Mouse (Mus musculus): ENCODE measurements at regions not wholly inside any gene's neighbourhood (a gene's known extent, or its start where the extent isn't known, plus 50 kb on each side); places are given as distances from the start of the nearest gene placed in this dataset.
"Not testable (repeated sequence)": the region's sequence is repeated elsewhere in the genome, so short reads cannot be mapped to it uniquely, and the experiment has no call there.

DNA sequence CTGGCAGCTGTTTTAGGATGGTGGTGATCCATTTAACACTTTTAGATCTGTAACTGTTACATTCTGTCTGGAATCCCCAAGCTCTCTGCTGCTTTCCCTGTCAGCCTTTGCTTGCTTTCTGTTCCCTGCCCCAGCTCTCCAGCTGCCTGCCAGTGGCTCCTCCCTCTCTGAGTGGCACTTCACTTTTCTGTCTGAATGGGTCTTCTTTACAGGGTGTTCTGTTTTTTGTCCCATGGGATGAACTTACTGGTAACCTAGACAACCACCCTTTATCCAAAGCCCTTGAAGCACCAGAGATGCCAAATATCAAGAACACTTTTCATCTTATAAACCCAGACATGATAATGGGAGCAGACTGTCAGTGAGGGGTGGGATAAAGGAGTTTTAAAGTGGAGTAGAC is 294.8 kb upstream of the Nr5a2 start:
- DNase-seq (ENCODE audit: inconsistent age in 2 of 2, low spot score in 1 of 2): no peak

DNA sequence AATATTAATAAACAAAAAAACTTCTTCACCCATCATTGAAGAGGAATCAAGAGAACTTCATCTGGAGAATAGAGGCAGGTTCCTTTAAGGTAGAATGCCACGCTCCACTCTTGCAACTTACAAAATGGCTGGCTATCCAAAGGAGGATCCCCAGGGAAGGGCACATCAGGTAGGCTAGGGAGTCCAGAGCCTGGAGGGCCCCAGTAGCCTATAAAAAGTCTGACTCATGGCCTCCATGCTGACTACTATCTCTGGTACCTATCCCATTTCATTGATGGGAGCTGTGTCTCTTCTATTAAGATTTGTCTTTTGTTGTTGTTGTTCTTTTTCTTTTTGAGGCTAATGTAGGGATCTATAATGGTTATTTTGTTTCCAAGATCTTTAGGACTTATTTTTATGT is 294.4 kb upstream of the Nr5a2 start:
- DNase-seq (ENCODE audit: inconsistent age in 2 of 2, low spot score in 1 of 2): no peak

DNA sequence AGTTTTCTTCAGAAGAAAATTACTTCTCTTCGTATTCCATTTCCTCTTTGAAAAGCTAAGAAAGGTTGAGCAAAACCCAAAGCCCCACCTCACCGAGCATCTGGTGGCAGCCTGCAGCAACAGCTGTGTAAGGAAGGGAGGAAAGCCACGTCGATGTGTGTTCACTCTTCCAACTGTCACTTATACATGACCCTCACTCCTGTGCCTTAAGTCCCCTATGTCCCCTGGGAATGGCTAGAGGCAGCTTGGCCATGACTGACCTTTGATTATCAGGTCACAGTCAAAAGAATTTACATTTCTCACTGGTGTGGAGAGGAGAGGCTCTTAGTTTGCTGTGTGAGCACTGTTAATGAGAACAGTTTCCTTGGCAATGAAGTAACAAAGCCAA is 266.8 kb upstream of the Nr5a2 start:
- no peak for DNase-seq (ENCODE audit: inconsistent age in 2 of 2, low spot score in 1 of 2)

- peak in 1 of 2 experiments; percentile 30 for DNase-seq (ENCODE audit: inconsistent age in 2 of 2, low spot score in 1 of 2)
These were observed 266.3 kb upstream of the Nr5a2 start for GRCm38 (mm10) chr1:137226479-137227097.

DNA sequence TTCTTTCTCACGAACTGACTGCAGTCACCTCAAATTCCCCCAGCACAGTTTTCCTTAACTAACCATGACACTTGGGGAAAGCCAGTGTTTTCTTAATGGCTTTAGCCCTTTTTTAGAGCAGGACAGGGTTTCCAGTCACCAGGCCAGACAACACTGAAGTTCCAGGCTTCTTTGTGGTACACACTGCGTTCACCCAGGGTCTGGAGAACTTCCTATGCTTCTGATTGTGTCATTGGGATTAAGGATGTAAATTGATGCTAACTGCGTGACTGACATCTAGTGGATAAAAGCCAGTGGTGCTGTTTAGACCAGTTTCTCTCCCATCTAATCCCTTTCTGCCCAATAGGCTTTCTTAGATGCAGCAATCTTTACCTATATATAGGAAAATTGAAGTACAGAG is 265.2 kb upstream of the Nr5a2 start:
- DNase-seq (ENCODE audit: inconsistent age in 2 of 2, low spot score in 1 of 2): peak in 1 of 2 experiments; percentile 58

- DNase-seq (ENCODE audit: inconsistent age in 2 of 2, low spot score in 1 of 2): no peak
These were observed 262.8 kb upstream of the Nr5a2 start for GRCm38 (mm10) chr1:137223052-137223451.

GRCm38 (mm10) chr1:137221087-137222057 is 261.1 kb upstream of the Nr5a2 start:
- peak in 1 of 2 experiments; percentile 29 for DNase-seq (ENCODE audit: inconsistent age in 2 of 2, low spot score in 1 of 2)

DNA sequence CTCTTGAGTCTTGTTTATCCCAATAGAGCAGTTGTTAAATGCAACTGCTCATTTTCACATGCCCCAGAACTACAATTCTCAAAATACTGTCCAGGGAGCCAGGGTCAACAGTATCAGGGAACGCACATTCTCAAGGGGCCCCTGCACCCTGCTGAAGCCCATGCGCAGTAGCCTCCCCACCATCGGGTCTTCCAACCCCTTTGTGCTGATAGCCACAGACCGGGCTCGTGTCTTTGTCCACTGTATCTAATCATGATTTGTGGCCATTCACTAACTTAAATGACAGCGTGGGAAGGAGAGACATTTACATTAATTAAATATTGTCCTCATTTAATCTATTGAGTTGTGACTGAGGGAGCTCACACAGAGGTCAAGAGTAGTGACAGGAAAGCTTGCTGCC is 260.0 kb upstream of the Nr5a2 start:
- DNase-seq (ENCODE audit: inconsistent age in 2 of 2, low spot score in 1 of 2): no peak

DNA sequence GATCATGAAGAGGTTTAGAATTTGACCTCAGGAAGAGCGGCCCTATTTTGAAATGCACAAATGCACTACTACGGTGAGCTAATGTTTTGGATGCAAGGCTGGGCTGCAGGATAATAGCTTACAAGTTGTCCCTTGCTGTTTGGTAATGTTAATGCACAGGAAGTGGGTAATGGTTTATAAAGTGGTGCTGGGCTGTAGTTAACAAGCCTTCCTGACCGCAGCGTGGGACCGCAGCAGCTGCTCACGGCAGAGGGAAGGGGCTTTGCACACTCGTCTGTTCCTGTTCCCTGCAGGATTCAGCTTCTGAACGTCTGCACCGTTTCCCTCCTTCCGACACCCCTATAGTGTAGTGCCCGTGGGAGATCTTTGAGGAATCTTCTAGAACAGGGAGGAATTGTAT is 258.4 kb upstream of the Nr5a2 start:
- no peak for DNase-seq (ENCODE audit: inconsistent age in 2 of 2, low spot score in 1 of 2)

- no peak for DNase-seq (ENCODE audit: inconsistent age in 2 of 2, low spot score in 1 of 2)
These were observed 257.8 kb upstream of the Nr5a2 start for GRCm38 (mm10) chr1:137218096-137218495.

DNA sequence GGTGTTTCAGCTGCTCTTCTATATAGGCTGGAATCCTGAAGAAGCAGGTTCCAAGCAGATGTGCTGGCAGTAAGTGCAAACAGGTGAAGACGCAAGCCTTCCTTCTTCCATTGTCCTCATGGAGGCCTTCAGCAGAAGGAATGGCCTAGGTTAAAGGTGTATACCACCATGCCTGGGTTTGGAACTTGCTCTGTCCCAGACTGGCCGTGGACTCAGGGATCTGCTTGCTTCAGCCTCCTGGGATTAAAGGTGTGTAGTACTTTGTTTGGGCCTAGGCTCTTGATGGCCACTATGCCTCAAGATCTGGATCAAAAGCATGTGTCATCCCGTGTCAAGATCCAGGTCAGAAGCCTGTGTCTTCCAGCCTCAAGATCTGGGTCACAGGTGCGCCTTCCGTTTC is 257.0 kb upstream of the Nr5a2 start:
- DNase-seq (ENCODE audit: inconsistent age in 2 of 2, low spot score in 1 of 2): no peak

GRCm38 (mm10) chr1:137214328-137214727 is 254.1 kb upstream of the Nr5a2 start:
- DNase-seq (ENCODE audit: inconsistent age in 2 of 2, low spot score in 1 of 2): not testable (repeated sequence)

DNA sequence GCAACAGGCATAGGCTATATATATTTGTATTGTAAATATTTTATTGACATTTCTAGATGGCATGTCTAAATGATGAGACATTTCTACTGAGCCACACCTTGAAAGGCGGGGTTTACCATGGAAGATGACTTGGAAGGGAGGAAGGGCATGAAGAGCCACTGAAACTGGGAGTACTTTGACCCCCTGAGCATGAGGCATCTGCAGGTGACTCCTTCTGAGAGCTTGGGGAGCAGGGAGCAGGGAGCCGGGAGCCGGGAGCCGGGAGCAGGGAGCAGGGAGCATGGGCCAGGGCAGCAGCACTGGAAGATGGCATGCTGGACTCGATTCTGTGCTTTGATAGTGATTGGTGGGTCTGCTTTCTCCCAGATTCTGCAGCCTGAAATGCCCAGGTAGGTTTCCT is 253.5 kb upstream of the Nr5a2 start:
- DNase-seq (ENCODE audit: inconsistent age in 2 of 2, low spot score in 1 of 2): no peak

- DNase-seq (ENCODE audit: inconsistent age in 2 of 2, low spot score in 1 of 2): no peak
These were observed 252.6 kb upstream of the Nr5a2 start for GRCm38 (mm10) chr1:137212856-137213255.

DNA sequence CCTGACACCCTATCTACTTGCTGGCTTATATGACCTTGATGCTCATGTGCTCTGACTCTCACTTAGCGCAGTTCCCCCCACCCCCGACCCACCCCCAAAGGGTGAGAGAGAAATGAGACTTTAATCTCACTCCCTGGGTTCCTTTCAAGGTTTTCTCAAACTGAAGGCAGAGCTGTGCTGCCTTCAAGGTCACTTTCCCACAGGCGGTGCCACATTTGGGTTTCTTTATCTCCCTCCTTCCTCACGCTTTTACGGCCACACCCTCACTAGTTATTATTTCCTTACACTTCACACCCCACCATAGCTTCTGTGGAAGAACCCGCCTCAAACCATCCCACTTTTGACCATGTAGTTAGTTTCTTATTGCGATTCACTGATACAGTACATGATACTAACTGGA is 244.1 kb upstream of the Nr5a2 start:
- no peak for DNase-seq (ENCODE audit: inconsistent age in 2 of 2, low spot score in 1 of 2)

GRCm38 (mm10) chr1:137203512-137203911 is 243.3 kb upstream of the Nr5a2 start:
- no peak for DNase-seq (ENCODE audit: inconsistent age in 2 of 2, low spot score in 1 of 2)

GRCm38 (mm10) chr1:137200931-137201330 is 240.7 kb upstream of the Nr5a2 start:
- DNase-seq (ENCODE audit: inconsistent age in 2 of 2, low spot score in 1 of 2): no peak

DNA sequence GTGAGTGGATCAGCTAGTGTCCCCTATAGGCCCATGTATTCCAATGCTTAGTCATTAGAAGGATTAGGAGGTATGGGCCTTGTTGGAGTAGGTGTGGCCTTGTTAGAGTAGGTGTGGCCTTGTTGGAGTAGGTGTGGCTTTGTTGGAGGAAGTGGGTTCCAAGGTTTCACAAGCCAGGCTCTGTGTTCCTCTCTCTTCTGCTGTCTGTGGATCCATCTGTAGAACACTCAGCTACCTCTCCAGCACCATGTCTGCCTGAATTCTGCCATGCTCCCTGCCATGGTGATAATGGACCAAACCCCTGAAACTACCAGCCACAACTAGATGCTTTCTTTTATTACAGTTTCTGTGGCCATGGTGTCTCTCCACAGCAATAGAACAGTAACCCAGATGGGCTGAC is 235.7 kb upstream of the Nr5a2 start:
- DNase-seq (ENCODE audit: inconsistent age in 2 of 2, low spot score in 1 of 2): no peak

DNA sequence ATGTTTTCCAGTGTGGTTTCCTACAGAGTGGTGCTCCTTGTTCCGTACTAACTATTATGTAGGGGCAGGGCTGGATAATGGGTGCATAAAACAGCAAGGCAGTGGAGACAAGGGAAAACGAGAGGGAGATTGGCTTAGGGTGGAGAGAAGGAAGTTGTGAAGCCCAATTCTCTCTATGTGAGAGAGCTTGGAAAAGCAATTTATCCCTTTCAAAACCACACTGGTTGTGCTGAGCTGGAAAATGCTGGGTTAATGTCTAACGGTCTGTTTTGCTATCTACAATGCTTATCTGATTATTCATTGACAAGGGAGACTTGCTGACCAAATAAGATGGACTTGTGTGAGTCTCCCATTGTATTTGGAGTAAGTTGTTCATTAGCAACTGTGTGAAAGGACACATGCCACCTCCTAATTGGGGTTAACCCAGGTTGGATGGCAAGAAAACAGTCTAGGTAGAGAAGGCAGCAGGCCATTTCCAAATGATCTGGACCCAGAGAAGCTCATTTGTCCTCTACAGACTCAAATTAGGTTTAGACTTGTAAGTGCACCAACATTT is 234.9 kb upstream of the Nr5a2 start:
- no peak for DNase-seq (ENCODE audit: inconsistent age in 2 of 2, low spot score in 1 of 2)

DNA sequence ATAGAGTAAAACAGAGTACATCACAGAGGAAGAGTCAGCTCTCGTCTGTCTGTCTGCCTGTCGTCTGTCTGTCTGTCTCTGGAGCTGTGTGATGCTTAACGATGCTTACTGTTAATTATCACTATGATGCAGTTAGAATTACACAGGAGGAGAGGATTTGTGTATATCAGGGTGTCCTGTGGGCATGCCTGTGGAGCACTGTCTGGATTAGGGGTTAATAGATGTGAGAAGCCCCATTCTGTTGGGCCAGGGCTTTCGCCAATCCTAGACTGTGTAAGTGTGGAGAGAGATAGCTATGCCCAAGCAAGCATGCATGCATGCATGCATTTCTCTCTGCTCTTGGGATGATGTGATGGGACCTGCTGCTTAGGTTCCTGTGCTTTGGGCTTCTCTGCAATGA is 218.0 kb upstream of the Nr5a2 start:
- DNase-seq (ENCODE audit: inconsistent age in 2 of 2, low spot score in 1 of 2): no peak

GRCm38 (mm10) chr1:137176696-137177095 is 216.4 kb upstream of the Nr5a2 start:
- no peak for DNase-seq (ENCODE audit: inconsistent age in 2 of 2, low spot score in 1 of 2)

- DNase-seq (ENCODE audit: inconsistent age in 2 of 2, low spot score in 1 of 2): no peak
These were observed 213.8 kb upstream of the Nr5a2 start for GRCm38 (mm10) chr1:137174081-137174480.

All from adrenal gland, adult (tissue).